Mouse (Mus musculus): ENCODE results near the gene Tcl1.

GRCm38 (mm10) chr12:105209231-105209630 is 13.4 kb downstream of the Tcl1 start:
- TF ChIP-seq CTCF (IDR thresholded peaks at IDR 0.05; ENCODE audit: low read depth), result no peak
- TF ChIP-seq EP300 (IDR thresholded peaks at IDR 0.05; ENCODE audit: low read depth), result no peak

Measured in liver, embryonic 14.5 days (tissue).